Mouse (Mus musculus) CH12.LX (cell line): ENCODE results near the gene Gm11127. TPM values are rescaled to one million over a fixed set of nuclear protein-coding genes. Genes with fewer than 3 reads are reported as not detected.

Source experiments
- DNase-seq: peaks from one replicate; pipeline ENCODE4 v3.0.0-alpha.2; 2013; ENCODE audit errors: extremely low read depth
- H3K27ac ChIP-seq: 2 replicates; pipeline ENCODE4 v1.5.1; 2012; ENCODE audit warnings: low read depth, mild to moderate bottlenecking, control low read depth, moderate library complexity; ENCODE audit not compliant: insufficient read depth
- H3K27me3 ChIP-seq: replicated peaks from 2 replicates; pipeline ENCODE3; 2012; ENCODE audit warnings: inconsistent platforms
- H3K36me3 ChIP-seq, 2 experiments: replicated peaks in 1 of 2; 2 replicates each; pipeline versions ENCODE3 to v1.6.1; 2012; ENCODE audit warnings: inconsistent platforms in 1 of 2, low read length in 1 of 2, mild to moderate bottlenecking in 1 of 2, mixed read lengths in 1 of 2, moderate library complexity in 1 of 2; ENCODE audit not compliant: control insufficient read depth in 1 of 2, insufficient read depth in 1 of 2
- H3K4me1 ChIP-seq, 2 experiments: 2 replicates each; pipeline ENCODE4 v1.6.1; 2012; ENCODE audit warnings: inconsistent platforms in 1 of 2, moderate library complexity in 1 of 2; ENCODE audit not compliant: insufficient read depth in 2 of 2, control insufficient read depth in 1 of 2
- H3K4me2 ChIP-seq: 2 replicates; pipeline ENCODE4 v1.6.1; 2012; ENCODE audit warnings: low read depth, mild to moderate bottlenecking, control low read depth; ENCODE audit not compliant: poor library complexity, insufficient read depth, severe bottlenecking
- H3K4me3 ChIP-seq, 3 experiments: fragments of 150-350 bp in 1 of 3; sonication (generic) in 1 of 3; replicated peaks in 1 of 3; 2 replicates each; pipeline versions ENCODE3 to v1.5.1; 2011 to 2012; ENCODE audit warnings: low read depth in 2 of 3, low read length in 2 of 3, mild to moderate bottlenecking in 2 of 3, moderate library complexity in 2 of 3, control low read depth in 1 of 3, improper control_type of control experiment in 1 of 3, inconsistent platforms in 1 of 3, mixed read lengths in 1 of 3; ENCODE audit not compliant: poor library complexity in 1 of 3
- H3K79me2 ChIP-seq: replicated peaks from 2 replicates; pipeline ENCODE4 v1.6.1; 2012; ENCODE audit warnings: mild to moderate bottlenecking, moderate library complexity; ENCODE audit not compliant: control insufficient read depth, poor library complexity, insufficient read depth, severe bottlenecking; ENCODE audit errors: extremely low read depth
- H3K9ac ChIP-seq: 2 replicates; pipeline ENCODE4 v1.6.1; 2012; ENCODE audit warnings: low read depth, mild to moderate bottlenecking, control low read depth, moderate library complexity; ENCODE audit not compliant: insufficient read depth
- H3K9me3 ChIP-seq: replicated peaks from 2 replicates; pipeline ENCODE3; 2012; ENCODE audit warnings: low read length, inconsistent platforms, mixed read lengths
- BHLHE40 ChIP-seq: IDR thresholded peaks from 2 replicates; pipeline ENCODE4 v1.6.1; 2011; ENCODE audit warnings: mild to moderate bottlenecking, low read depth, low read length, improper control_type of control experiment
- CTCF ChIP-seq, 2 experiments: IDR thresholded peaks in 1 of 2; conservative IDR thresholded peaks in 1 of 2; 2 replicates each; pipeline ENCODE4 v1.5.1; 2011 to 2012; ENCODE audit warnings: low read depth in 2 of 2, low read length in 2 of 2, improper control_type of control experiment in 1 of 2, inconsistent platforms in 1 of 2, mild to moderate bottlenecking in 1 of 2, moderate library complexity in 1 of 2
- EP300 ChIP-seq: IDR thresholded peaks from 2 replicates; pipeline ENCODE4 v1.6.1; 2011; ENCODE audit warnings: low read length, improper control_type of control experiment
- ETS1 ChIP-seq: conservative IDR thresholded peaks from 2 replicates; pipeline ENCODE4 v1.6.1; 2012; ENCODE audit warnings: low read depth, mild to moderate bottlenecking, inconsistent platforms, low read length, improper control_type of control experiment, moderate library complexity
- GABPA ChIP-seq: IDR thresholded peaks from 2 replicates; pipeline ENCODE4 v1.6.1; 2012; ENCODE audit warnings: low read depth, low read length, improper control_type of control experiment, inconsistent platforms; ENCODE audit not compliant: insufficient replicate concordance
- IRF4 ChIP-seq: IDR thresholded peaks from 2 replicates; pipeline ENCODE4 v1.6.1; 2014; ENCODE audit warnings: low read depth, mild to moderate bottlenecking, inconsistent platforms, low read length, improper control_type of control experiment
- JUND ChIP-seq: conservative IDR thresholded peaks from 2 replicates; pipeline ENCODE4 v1.6.1; 2011; ENCODE audit warnings: low read depth, low read length, improper control_type of control experiment
- MAFK ChIP-seq: IDR thresholded peaks from 2 replicates; pipeline ENCODE4 v1.6.1; 2011; ENCODE audit warnings: low read length, improper control_type of control experiment; ENCODE audit not compliant: insufficient replicate concordance
- MEF2A ChIP-seq: IDR thresholded peaks from 2 replicates; pipeline ENCODE4 v1.6.1; 2014; ENCODE audit warnings: low read depth, mild to moderate bottlenecking, inconsistent platforms, low read length, improper control_type of control experiment, borderline replicate concordance
- MXI1 ChIP-seq: IDR thresholded peaks from 2 replicates; pipeline ENCODE4 v1.6.1; 2011; ENCODE audit warnings: mild to moderate bottlenecking, low read depth, low read length, improper control_type of control experiment
- MYC ChIP-seq: IDR thresholded peaks from 2 replicates; pipeline ENCODE4 v1.6.1; 2011; ENCODE audit warnings: low read depth, mild to moderate bottlenecking, improper control_type of control experiment, low read length
- NRF1 ChIP-seq: IDR thresholded peaks from 2 replicates; pipeline ENCODE4 v1.6.1; 2014; ENCODE audit warnings: low read depth, mild to moderate bottlenecking, inconsistent platforms, low read length, improper control_type of control experiment, moderate library complexity
- RCOR1 ChIP-seq: conservative IDR thresholded peaks from 2 replicates; pipeline ENCODE4 v1.6.1; 2012; ENCODE audit warnings: low read depth, mild to moderate bottlenecking, inconsistent platforms, low read length, improper control_type of control experiment
- SIN3A ChIP-seq: IDR thresholded peaks from 2 replicates; pipeline ENCODE4 v1.6.1; 2012; ENCODE audit warnings: low read length, improper control_type of control experiment, inconsistent platforms
- SMC3 ChIP-seq: IDR thresholded peaks from 2 replicates; pipeline ENCODE4 v1.6.1; 2011; ENCODE audit warnings: low read depth, low read length, improper control_type of control experiment
- TBP ChIP-seq: conservative IDR thresholded peaks from 2 replicates; pipeline ENCODE4 v1.6.1; 2011; ENCODE audit warnings: low read depth, low read length, improper control_type of control experiment
- TCF12 ChIP-seq: IDR thresholded peaks from 2 replicates; pipeline ENCODE4 v1.6.1; 2014; ENCODE audit warnings: low read depth, mild to moderate bottlenecking, inconsistent platforms, low read length, improper control_type of control experiment
- USF1 ChIP-seq: IDR thresholded peaks from 2 replicates; pipeline ENCODE4 v1.6.1; 2014; ENCODE audit warnings: low read depth, mild to moderate bottlenecking, inconsistent platforms, low read length, improper control_type of control experiment
- ZKSCAN1 ChIP-seq: IDR thresholded peaks from 2 replicates; pipeline ENCODE4 v1.6.1; 2012; ENCODE audit warnings: low read depth, inconsistent platforms, low read length, improper control_type of control experiment, borderline replicate concordance
- dilution Hi-C: fragments of 300-500 bp; cut with MboI; formaldehyde crosslinking; loops from 2 replicates; pipeline ENCODE4 v1.14.3; 2020; ENCODE audit warnings: low sequenced_read_pairs; ENCODE audit not compliant: extremely low pct_unique_long_range_greater_than_20kb, extremely low pct_ligation_motif_present
- in situ Hi-C: fragments of 300-500 bp; cut with MboI; formaldehyde crosslinking; loops from 3 replicates; pipeline ENCODE4 v1.14.3; 2019; ENCODE audit warnings: low sequenced_read_pairs, low pct_ligation_motif_present, low pct_unique_long_range_greater_than_20kb, mixed read lengths
- polyA plus RNA-seq: library from polyadenylated mRNA; unstranded; fragments of >175 nt; gene quantifications from 2 replicates; pipeline ENCODE4 v1.2.1, GENCODE M21; 2012; ENCODE audit warnings: low read depth; ENCODE audit not compliant: insufficient read length
- total RNA-seq, 2 experiments: library from RNA; depleted of rRNA; stranded (reverse); fragments of 300-350 nt in 1 of 2; fragments of >200 nt in 1 of 2; gene quantifications; 2 replicates each; pipeline ENCODE4 v1.2.3; 2012 to 2014

Gene Gm11127
- total and polyA plus RNA-seq, 3 experiments: 0.27 to 25.1 (median 2.0) TPM

DNA sequence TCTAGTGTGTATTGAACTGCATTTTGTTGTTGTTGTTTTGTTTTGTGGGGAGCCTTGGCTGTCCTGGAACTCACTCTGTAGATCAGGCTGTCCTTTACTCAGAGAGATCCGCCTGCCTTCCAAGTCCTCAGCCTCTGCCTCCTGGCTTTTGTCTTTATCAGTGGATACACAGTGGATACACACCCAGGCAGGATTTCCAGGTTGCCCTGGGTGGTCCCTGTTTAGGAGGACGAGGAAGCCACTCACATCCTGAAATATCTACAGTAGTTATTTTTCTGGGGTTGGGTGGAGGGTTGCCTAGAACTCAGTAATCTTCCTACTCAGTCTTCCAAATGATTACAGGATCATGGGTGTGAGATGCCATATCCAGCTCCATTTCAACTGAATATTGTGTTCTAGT is 39.2 kb downstream of the Gm11127 start:
- Histone ChIP-seq H3K27me3 (no peaks in the 10 kb centered on the region), H3K9me3 (no peaks in the 10 kb centered on the region), H3K27ac (no peak overlapping the region), H3K79me2 (peaks cover 42% of the 10 kb centered on the region), H3K4me1 (peaks cover 30 to 68% of the 10 kb centered on the region in 2 experiments), H3K4me2 (no peak overlapping the region), H3K4me3 (peak overlapping the region in 1 of 3 experiments; percentile 2), H3K36me3 (peaks cover 0 to 36% of the 10 kb centered on the region in 2 experiments), H3K9ac (no peak overlapping the region)
- TF ChIP-seq MXI1 (no peak), IRF4 (no peak), NRF1 (no peak), MYC (no peak), GABPA (no peak), MAFK (no peak), TBP (no peak), CTCF (conservative IDR thresholded peaks at IDR 0.05 in 1 of 2, IDR thresholded peaks at IDR 0.05 in 1 of 2; ENCODE audit: low read depth in 2 of 2, low read length in 2 of 2) (no peak), ZKSCAN1 (no peak), SIN3A (no peak)
- no peak for DNase-seq
- dilution Hi-C loops: no loop called here
- in situ Hi-C loops: no loop called here

DNA sequence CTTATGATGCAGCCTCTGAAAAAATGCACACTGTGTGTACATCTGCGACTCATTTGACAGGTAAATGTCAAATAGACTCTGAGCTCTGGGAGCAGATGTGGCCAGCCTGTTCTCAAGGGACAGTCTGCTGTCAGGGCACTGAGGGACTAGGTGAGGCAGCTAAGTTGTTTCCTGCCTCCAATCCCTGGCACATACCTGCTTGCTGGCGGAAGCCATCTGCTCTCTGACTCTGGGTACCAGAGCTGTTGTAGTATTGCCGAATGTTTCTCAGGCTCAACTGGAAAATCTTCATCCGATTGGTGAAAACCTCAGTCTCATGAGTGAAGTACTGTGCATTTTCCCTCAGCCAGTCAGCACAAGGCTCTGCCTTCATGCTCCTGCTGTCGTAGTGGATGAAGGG is 41.1 kb downstream of the Gm11127 start:
- H3K4me2 ChIP-seq: peak overlapping the region; percentile 33
- peaks cover 0 to 23% of the 10 kb centered on the region in 2 experiments for H3K36me3 ChIP-seq
- no peaks in the 10 kb centered on the region for H3K27me3 ChIP-seq
- no peak overlapping the region for H3K9ac ChIP-seq
- in situ Hi-C loops: no loop called here
- H3K4me3 ChIP-seq: no peak overlapping the region
- H3K4me1 ChIP-seq: peaks cover 25 to 53% of the 10 kb centered on the region in 2 experiments
- peaks cover 38% of the 10 kb centered on the region for H3K79me2 ChIP-seq
- no peak for DNase-seq
- H3K9me3 ChIP-seq: no peaks in the 10 kb centered on the region
- peak overlapping the region; percentile 56 for H3K27ac ChIP-seq
- dilution Hi-C loops: no loop called here
- TF ChIP-seq SIN3A (peak; percentile 63; the same call in 1 of the 2 replicates), RCOR1 (no peak), ETS1 (peak; percentile 6; the same call in 1 of the 2 replicates), MEF2A (no peak), BHLHE40 (peak; percentile 51)
- TF ChIP-seq, all 38 proteins: peak for 3

DNA sequence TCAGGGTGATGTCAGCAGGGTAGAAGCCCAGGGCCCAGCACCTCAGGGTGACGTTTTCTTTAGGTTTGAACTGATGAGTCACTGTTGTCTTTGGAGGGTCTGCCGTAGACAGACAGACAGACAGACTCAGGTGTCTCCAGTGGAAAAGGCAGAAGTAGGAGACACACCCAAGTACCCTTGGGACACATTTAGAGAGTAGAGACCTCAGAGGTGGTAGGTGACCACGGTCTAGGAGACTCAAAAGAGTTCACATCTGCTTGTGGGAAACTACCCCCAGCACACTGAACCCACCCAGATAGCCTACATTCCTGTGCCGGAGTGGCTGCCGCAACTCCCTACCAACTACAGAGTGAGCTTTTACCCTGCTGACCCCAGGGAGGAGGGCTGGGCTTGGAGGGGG is 43.2 kb downstream of the Gm11127 start:
- Histone ChIP-seq H3K9ac (no peak overlapping the region), H3K9me3 (no peaks in the 10 kb centered on the region), H3K36me3 (peaks cover 0 to 21% of the 10 kb centered on the region in 2 experiments), H3K79me2 (peaks cover 32% of the 10 kb centered on the region), H3K4me1 (peaks cover 20 to 45% of the 10 kb centered on the region in 2 experiments), H3K27ac (peak overlapping the region; percentile 81)
- in situ Hi-C loops (no loop called here), dilution Hi-C loops (no loop called here)
- DNase-seq: peak; percentile 85
- TF ChIP-seq IRF4 (0 out of 2 replicates have a peak, but pooled peaks have one; percentile 18), MYC (0 out of 2 replicates have a peak, but pooled peaks have one; percentile 10), SMC3 (no peak), EP300 (peak; percentile 64), JUND (peak; percentile 13; the same call in 1 of the 2 replicates), ETS1 (peak; percentile 68), BHLHE40 (peak; percentile 44; the same call in 1 of the 2 replicates), MEF2A (no peak), TCF12 (peak; percentile 71), MAFK (0 out of 2 replicates have a peak, but pooled peaks have one; percentile 48), USF1 (no peak)
- TF ChIP-seq, all 38 proteins: peak for 8
- H3K4me2 ChIP-seq: peak overlapping the region; percentile 8; the same call in 1 of the 2 replicates
- no peak overlapping the region for H3K4me3 ChIP-seq
- H3K27me3 ChIP-seq: no peaks in the 10 kb centered on the region
